Mouse (Mus musculus): ENCODE measurements at regions not wholly inside any gene's neighbourhood (a gene's known extent, or its start where the extent isn't known, plus 50 kb on each side); places are given as distances from the start of the nearest gene placed in this dataset.
A peak's percentile ranks its signal among the peaks of the same experiment; 100 is the strongest.
"Not testable (repeated sequence)": the region's sequence is repeated elsewhere in the genome, so short reads cannot be mapped to it uniquely, and the experiment has no call there.

DNA sequence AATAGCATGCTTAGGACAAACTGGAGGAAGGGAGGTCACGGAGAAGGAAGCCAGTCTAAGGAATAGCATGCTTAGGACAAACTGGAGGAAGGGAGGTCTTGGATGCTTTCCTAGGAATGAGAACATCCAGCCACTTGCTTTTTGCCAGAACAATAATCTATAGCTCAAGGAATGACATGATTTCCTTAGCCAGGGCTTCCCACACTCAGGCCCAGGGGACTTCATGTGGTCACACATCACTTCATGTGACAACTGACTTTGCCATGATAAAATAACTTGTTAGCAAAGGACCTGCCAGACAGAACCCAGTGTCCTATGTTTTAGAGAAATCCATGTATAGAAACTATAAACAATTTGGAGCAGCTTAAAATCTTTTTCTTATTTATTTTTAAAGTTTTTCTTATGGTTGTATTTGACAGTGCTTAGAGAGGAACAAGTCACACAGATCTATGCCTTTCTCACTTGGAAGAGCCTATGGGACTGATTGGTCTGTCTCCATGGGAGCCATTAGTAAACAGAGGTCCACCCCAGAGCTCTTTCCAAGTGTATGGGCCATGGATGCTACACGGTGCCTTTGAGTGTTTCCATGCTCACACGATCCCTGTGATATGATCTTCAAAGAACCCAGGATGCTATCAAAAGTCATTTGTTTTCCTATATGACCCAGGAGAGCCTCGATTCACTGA, 153.3 kb upstream of the Unc93a2 start:
- H3K4me3 ChIP-seq, result no peak overlapping the region
- peaks cover 15% of the 10 kb centered on the region for H3K9me3 ChIP-seq (replicated peaks)
- WGBS, result 45% methylated on average over 4 of the region's 4 CpGs
- H3K36me3 ChIP-seq, result no peaks in the 10 kb centered on the region
- H3K27ac ChIP-seq (ENCODE audit: poor library complexity, severe bottlenecking), result no peak overlapping the region
- no peak for ATAC-seq (ENCODE audit: insufficient number of reproducible peaks, low FRiP score)
- H3K4me2 ChIP-seq, result no peak overlapping the region
- 0 out of 2 replicates have a peak, but pooled peaks cover 11% of the 10 kb centered on the region for H3K4me1 ChIP-seq (replicated peaks)
- no peak overlapping the region for H3K9ac ChIP-seq
- no peaks in the 10 kb centered on the region for H3K27me3 ChIP-seq (replicated peaks)

DNA sequence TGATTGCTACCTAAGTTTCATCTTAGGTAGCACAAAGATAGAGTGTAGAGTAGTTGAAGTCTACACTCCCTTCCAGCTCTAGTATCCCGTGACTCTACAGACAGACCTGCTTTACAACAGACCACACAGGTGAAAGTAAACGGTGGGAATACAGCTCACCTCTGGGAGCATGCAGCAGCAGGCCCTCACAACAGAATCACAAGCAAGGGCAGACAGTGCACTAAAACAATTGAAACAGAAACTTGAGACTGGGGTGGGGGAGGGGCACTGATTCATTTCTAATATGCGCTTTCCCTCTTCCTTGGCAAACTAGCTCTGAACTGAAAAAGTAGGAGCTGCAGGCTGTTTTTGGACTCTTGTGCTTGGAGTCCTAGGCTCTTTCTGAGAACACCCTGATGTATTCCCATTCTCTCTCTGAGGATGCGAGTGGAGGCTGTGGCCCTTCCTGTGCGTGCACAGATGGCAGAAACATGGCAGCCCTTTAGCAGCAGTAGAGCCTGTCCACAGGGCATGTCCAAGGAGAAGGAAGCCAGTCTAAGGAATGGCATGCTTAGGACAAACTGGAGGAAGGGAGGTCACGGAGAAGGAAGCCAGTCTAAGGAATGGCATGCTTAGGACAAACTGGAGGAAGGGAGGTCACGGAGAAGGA, 152.5 kb upstream of the Unc93a2 start:
- H3K27me3 ChIP-seq (replicated peaks), result no peaks in the 10 kb centered on the region

DNA sequence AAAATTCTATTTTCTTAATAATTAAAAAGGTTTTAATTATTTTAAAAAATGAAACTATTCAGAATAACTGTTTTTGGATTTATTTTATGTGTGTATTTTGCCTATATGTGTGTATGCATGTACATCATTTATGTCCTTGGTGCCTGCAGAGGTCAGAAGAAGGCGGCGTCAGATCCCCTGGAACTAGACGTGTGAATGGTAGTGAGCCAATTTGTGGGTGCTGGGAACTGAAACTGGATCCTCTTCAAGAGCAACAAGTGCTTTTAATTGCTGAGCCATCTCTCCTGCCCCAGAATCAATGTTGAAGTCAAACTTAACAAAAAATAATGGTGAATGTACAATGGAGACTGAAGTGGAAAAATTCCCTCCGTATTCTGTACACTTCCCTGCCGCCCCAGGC, 151.9 kb upstream of the Unc93a2 start:
- 0 out of 2 replicates have a peak, but pooled peaks cover 11% of the 10 kb centered on the region for H3K4me1 ChIP-seq (replicated peaks)
- no peak overlapping the region for H3K4me3 ChIP-seq
- WGBS, result 85% methylated on average over 5 of the region's 5 CpGs
- no peaks in the 10 kb centered on the region for H3K27me3 ChIP-seq (replicated peaks)
- no peak overlapping the region for H3K27ac ChIP-seq (ENCODE audit: poor library complexity, severe bottlenecking)
- H3K4me2 ChIP-seq, result no peak overlapping the region
- no peak for ATAC-seq (ENCODE audit: insufficient number of reproducible peaks, low FRiP score)
- no peaks in the 10 kb centered on the region for H3K36me3 ChIP-seq
- no peak overlapping the region for H3K9ac ChIP-seq
- H3K9me3 ChIP-seq (replicated peaks), result peaks cover 13% of the 10 kb centered on the region

More for the DNA sequence above, 152.5 kb upstream of the Unc93a2 start:
- Histone ChIP-seq H3K9me3 (replicated peaks) (peaks cover 13% of the 10 kb centered on the region), H3K4me2 (no peak overlapping the region), H3K27ac (ENCODE audit: poor library complexity, severe bottlenecking) (no peak overlapping the region; the same call in 1 of the 2 replicates), H3K4me1 (replicated peaks) (0 out of 2 replicates have a peak, but pooled peaks cover 11% of the 10 kb centered on the region), H3K36me3 (no peaks in the 10 kb centered on the region), H3K9ac (no peak overlapping the region), H3K4me3 (no peak overlapping the region)
- ATAC-seq (ENCODE audit: insufficient number of reproducible peaks, low FRiP score), result no peak
- WGBS, result 72% methylated on average over 7 of the region's 7 CpGs

DNA sequence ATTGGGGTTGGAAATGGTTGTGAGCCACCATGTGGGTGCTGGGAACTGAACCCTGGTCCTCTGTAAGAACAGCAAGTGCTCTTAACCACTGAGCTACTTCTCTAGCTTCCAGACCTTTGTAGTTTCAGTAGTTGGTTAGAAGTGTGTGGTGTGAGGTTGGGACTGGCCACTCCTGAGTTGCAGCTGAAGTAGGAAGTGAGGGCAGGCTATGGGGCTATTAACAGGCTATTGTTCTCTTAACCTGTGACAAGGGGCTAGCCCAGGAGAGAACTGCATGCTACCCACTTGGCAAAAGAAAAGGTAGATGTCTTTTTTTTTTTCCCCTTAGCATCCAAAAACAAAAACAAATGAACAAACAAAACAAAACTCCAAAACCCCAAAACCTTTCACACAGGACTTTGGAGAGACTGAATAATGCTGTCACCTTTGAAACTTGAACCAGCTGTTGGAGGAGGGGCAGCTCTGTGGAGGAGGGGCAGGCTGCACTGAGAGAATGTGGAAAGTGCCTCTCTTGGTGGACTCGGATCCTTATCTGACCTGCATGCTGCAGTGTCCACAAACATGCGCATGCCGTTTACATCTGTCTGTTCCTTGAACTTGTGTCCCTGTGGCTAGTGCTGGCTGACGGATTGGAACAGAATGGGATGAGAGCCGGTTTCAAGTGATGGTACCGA, 149.3 kb upstream of the Unc93a2 start:
- WGBS, result 62% methylated on average over 6 of the region's 6 CpGs
- Histone ChIP-seq H3K4me2 (no peak overlapping the region), H3K4me3 (no peak overlapping the region), H3K36me3 (no peaks in the 10 kb centered on the region), H3K27me3 (replicated peaks) (no peaks in the 10 kb centered on the region), H3K27ac (ENCODE audit: poor library complexity, severe bottlenecking) (no peak overlapping the region), H3K4me1 (replicated peaks) (0 out of 2 replicates have a peak, but pooled peaks cover 11% of the 10 kb centered on the region), H3K9ac (no peak overlapping the region), H3K9me3 (replicated peaks) (no peaks in the 10 kb centered on the region)
- no peak for ATAC-seq (ENCODE audit: insufficient number of reproducible peaks, low FRiP score)

DNA sequence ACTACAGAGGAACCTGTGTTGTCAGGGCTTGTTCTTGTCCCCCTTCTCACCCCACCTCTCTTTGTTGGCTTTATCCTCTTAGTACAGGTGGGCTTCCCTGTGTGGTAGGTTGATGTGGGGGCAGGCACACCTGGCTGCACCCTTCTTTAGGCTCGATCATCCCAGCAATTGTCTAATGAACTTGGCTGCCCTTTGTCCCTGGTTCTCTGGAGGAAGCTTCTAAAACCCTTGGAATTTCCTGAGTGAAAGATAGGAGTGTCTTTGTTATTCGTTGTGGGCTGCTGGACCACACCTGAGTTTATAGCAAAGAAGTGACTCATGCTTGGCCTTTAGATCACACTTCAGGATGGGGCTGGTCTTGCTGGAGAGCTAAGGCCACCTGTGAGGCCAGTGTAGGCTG, 148.3 kb upstream of the Unc93a2 start:
- Histone ChIP-seq H3K4me2 (no peak overlapping the region), H3K4me1 (replicated peaks) (0 out of 2 replicates have a peak, but pooled peaks cover 7% of the 10 kb centered on the region), H3K4me3 (no peak overlapping the region), H3K9me3 (replicated peaks) (no peaks in the 10 kb centered on the region), H3K27me3 (replicated peaks) (no peaks in the 10 kb centered on the region), H3K9ac (no peak overlapping the region), H3K27ac (ENCODE audit: poor library complexity, severe bottlenecking) (no peak overlapping the region), H3K36me3 (no peaks in the 10 kb centered on the region)
- no peak for ATAC-seq (ENCODE audit: insufficient number of reproducible peaks, low FRiP score)
- 48% methylated on average over 2 of the region's 2 CpGs for WGBS

DNA sequence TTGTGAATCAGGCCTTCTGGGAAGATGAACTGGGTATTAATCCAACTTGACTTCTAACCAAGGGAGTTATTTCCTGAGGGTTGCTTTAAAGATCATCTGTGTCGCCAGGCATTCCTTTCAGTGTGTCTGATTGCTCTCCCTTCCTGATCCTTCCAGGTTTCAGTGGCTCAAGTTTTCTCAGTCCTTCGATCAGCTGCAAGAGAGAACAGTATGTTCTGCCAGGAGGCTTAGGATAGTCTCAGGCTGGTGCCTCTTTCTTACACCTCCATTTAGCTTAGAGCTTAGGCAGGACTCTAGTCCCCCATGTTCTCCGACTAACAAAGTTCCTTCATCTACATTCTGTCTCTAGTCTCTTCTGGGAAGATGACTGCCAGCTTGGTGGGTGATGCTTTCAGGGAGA, 147.4 kb upstream of the Unc93a2 start:
- no peaks in the 10 kb centered on the region for H3K9me3 ChIP-seq (replicated peaks)
- H3K4me3 ChIP-seq, result no peak overlapping the region
- no peak overlapping the region for H3K4me2 ChIP-seq
- H3K27ac ChIP-seq (ENCODE audit: poor library complexity, severe bottlenecking), result no peak overlapping the region
- H3K27me3 ChIP-seq (replicated peaks), result no peaks in the 10 kb centered on the region
- no peak overlapping the region for H3K9ac ChIP-seq
- no peak for ATAC-seq (ENCODE audit: insufficient number of reproducible peaks, low FRiP score)
- 0 out of 2 replicates have a peak, but pooled peaks cover 3% of the 10 kb centered on the region for H3K4me1 ChIP-seq (replicated peaks)
- WGBS, result 80% methylated on average over 3 of the region's 3 CpGs
- H3K36me3 ChIP-seq, result no peaks in the 10 kb centered on the region

DNA sequence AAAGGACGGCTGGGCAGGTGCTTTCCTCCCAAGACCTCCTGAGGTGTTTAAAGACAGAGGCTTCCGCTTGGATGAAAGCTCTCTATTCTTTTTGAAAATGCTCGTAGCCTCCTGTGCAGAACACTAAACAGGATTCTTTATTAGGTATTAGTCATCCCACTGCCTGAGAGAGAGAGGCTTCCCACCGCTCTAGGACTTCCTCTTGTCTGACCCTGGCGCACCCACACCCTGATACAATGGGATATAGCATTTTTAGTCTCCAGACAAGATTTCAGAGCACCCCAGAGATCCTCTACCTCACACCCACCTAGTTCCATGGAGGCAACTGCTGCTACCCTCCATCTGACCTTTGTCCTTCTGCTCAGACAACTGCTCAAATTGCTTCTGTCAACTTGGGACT, 144.0 kb upstream of the Unc93a2 start:
- Histone ChIP-seq H3K36me3 (no peaks in the 10 kb centered on the region), H3K4me2 (no peak overlapping the region), H3K27ac (ENCODE audit: poor library complexity, severe bottlenecking) (no peak overlapping the region), H3K4me1 (replicated peaks) (no peaks in the 10 kb centered on the region), H3K27me3 (replicated peaks) (no peaks in the 10 kb centered on the region), H3K9me3 (replicated peaks) (no peaks in the 10 kb centered on the region), H3K4me3 (no peak overlapping the region), H3K9ac (no peak overlapping the region)
- WGBS, result 60% methylated on average over 5 of the region's 5 CpGs
- no peak for ATAC-seq (ENCODE audit: insufficient number of reproducible peaks, low FRiP score)

DNA sequence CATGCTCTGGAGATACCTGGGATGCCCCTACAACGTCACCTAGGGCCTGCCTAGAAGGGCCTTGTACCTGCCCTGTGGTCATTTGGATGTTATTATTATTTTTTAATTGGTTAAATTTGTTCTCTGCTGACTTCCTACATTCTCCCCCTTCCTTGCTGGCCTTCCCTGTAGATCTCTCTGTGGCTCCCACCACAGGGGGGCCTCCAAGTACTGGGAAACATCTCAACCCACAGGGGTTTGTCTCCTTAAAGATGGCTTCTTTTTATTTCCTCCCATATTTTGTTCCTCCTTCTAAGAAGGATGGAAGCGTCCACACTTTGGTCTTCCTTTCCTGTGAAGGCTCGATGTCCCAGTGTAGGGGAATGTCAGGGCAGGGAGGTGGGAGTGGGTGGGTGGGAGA, 142.4 kb upstream of the Unc93a2 start:
- no peak for ATAC-seq (ENCODE audit: insufficient number of reproducible peaks, low FRiP score)
- no peaks in the 10 kb centered on the region for H3K36me3 ChIP-seq
- no peaks in the 10 kb centered on the region for H3K27me3 ChIP-seq (replicated peaks)
- H3K4me1 ChIP-seq (replicated peaks), result no peaks in the 10 kb centered on the region
- H3K27ac ChIP-seq (ENCODE audit: poor library complexity, severe bottlenecking), result no peak overlapping the region
- no peak overlapping the region for H3K4me3 ChIP-seq
- WGBS, result 76% methylated on average over 3 of the region's 3 CpGs
- no peaks in the 10 kb centered on the region for H3K9me3 ChIP-seq (replicated peaks)
- H3K9ac ChIP-seq, result no peak overlapping the region
- no peak overlapping the region for H3K4me2 ChIP-seq

DNA sequence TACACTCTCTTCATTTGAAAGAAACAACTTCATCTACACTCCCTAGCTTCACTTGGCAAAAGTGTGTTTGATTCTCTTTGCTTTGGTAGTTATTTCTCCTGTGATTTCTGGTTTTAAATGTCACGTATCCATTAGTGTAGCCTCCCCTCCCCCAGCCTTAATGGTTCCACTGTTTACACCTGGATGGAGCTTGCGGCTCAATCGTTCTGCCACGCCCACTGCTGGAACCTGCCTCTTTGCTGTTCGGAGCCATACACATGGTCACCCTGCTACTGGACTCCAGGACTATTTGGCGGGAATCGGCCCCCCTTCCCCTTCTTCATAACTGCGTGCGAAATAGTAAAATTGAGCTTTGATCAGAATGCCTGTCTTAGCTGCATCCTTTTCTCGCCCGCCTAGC, 139.2 kb upstream of the Unc93a2 start:
- H3K27ac ChIP-seq (ENCODE audit: poor library complexity, severe bottlenecking); H3K9ac ChIP-seq; H3K36me3 ChIP-seq; H3K4me1 ChIP-seq (replicated peaks); H3K27me3 ChIP-seq (replicated peaks); H3K4me3 ChIP-seq; ATAC-seq (ENCODE audit: insufficient number of reproducible peaks, low FRiP score); H3K9me3 ChIP-seq (replicated peaks); H3K4me2 ChIP-seq: not testable (repeated sequence)
- 92% methylated on average over 11 of the region's 11 CpGs for WGBS

DNA sequence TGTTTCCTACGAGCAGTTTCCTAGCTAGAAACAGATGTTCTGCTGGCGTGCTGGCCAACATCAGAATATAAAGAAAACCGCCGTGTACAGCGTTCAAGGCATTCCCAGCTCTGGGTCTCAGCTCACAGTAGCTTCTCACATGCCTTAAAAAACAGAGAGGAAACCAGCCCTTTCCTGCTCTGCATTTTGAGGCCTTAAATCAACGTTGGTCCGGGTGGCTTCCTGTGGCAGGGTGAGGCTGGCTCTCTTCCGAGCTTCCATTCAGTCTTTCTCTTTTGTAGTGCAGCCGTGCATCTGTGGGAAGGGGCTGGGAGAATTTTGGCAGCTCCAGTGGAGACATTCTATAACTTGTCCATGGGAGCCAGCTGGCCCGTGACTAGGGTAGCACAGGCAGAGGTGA, 135.9 kb upstream of the Unc93a2 start:
- Histone ChIP-seq H3K27ac (ENCODE audit: poor library complexity, severe bottlenecking) (peak overlapping the region; percentile 58; the same call in 1 of the 2 replicates), H3K4me3 (no peak overlapping the region), H3K4me1 (replicated peaks) (no peaks in the 10 kb centered on the region), H3K9ac (no peak overlapping the region), H3K4me2 (no peak overlapping the region), H3K36me3 (no peaks in the 10 kb centered on the region), H3K27me3 (replicated peaks) (no peaks in the 10 kb centered on the region), H3K9me3 (replicated peaks) (no peaks in the 10 kb centered on the region)
- WGBS, result 58% methylated on average over 10 of the region's 10 CpGs
- no peak; the same call in 1 of the 2 replicates for ATAC-seq (ENCODE audit: insufficient number of reproducible peaks, low FRiP score)
